Mouse (Mus musculus) cortical plate, adult 2 months (tissue): ENCODE measurements around the gene Kcnt2.

Source experiments
- CTCF ChIP-seq: fragments of 200-500 bp; IDR thresholded peaks from 2 replicates; pipeline ENCODE4 v1.5.1; 2011; ENCODE audit warnings: mild to moderate bottlenecking, control low read depth, low read length; ENCODE audit not compliant: insufficient read depth; ENCODE audit errors: extremely low read depth
- POLR2A ChIP-seq: fragments of 200-500 bp; IDR thresholded peaks from 2 replicates; pipeline ENCODE4 v1.6.1; 2011; ENCODE audit warnings: mild to moderate bottlenecking, low read length, control low read depth; ENCODE audit not compliant: insufficient read depth; ENCODE audit errors: extremely low read depth

DNA sequence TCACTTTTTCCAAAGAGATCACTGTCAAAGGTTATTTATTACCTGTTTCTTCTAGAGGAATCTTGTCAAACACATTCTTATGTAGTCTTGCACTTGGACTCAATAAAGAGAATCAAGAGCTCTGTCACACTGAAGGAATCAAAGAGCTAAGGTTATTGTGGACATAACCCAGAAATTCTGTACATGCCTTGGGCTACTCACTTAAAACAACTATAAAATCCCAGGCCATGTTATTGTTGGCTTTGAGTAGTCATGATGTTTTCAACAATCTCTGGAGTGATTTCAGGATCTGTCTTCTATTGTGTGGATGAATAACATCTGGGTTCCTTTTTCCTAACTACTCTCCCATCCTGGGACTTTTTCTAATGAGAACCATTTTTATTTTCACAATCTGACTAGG is 177.0 kb downstream of the Kcnt2 start:
- TF ChIP-seq POLR2A (no peak), CTCF (no peak)
